Mouse (Mus musculus): Measurements from ENCODE around the gene 1700003F12Rik. TPM values are rescaled to one million over a fixed set of nuclear protein-coding genes. Genes with fewer than 3 reads are reported as not detected.

1700003F12Rik gene
- polyA plus RNA-seq, 1 experiment, result not detected

DNA sequence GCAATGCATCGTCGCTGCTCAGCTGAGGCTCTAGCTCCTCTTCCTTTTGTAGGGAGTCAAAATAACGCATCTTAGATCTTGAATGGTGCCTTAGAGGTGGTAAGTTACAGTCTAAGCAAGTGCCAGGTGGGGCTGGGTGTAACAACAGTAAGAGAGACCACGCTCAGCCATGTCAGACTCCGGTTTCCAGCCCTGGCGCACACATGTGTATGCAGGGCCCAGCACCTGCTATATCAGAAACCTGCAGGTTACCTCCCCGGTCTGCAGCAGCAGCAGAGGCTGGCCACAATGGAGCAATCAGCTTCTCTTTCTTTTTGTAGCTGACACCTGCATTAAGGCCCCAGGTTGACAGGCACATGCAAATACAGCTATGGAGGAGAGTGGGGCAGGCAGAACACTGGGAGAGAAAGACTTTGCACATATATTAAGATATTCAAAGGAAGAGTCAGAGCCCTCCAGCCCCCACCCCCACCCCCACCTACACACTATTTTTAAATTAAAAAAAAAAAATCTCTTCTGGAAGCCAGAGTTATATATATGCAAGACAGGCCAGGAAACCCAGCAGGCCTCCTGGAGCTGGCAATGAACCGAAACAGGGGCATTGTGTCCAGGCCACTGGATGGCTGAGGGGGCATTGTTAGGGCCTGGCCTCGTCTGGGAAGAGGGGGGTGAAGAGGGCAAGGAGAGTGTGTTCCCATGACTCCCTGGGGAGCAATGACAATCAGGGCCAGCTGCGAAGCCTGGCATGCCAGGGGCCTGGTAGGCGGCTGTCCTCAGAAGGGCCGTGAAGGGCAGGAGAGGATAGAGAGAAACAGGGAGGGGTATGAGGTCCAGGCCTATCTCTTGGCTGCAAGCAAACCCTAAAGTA lies 30.2 kb downstream of the 1700003F12Rik start:
- Histone ChIP-seq H3K4me3 (replicated peaks) (no peak overlapping the region), H3K36me3 (ENCODE audit: control insufficient read depth) (no peaks in the 10 kb centered on the region), H3K9me3 (ENCODE audit: control insufficient read depth, low read length) (no peaks in the 10 kb centered on the region), H3K27me3 (ENCODE audit: control insufficient read depth) (no peaks in the 10 kb centered on the region), H3K4me1 (ENCODE audit: control insufficient read depth) (peaks cover 2% of the 10 kb centered on the region)
- TF ChIP-seq TAL1 (IDR thresholded peaks at IDR 0.05; ENCODE audit: low read length) (no peak), GATA1 (IDR thresholded peaks at IDR 0.05; ENCODE audit: low read length) (no peak)

- Histone ChIP-seq H3K4me3 (replicated peaks) (no peak overlapping the region), H3K36me3 (ENCODE audit: control insufficient read depth) (no peaks in the 10 kb centered on the region), H3K27me3 (ENCODE audit: control insufficient read depth) (no peaks in the 10 kb centered on the region), H3K9me3 (ENCODE audit: control insufficient read depth, low read length) (no peaks in the 10 kb centered on the region), H3K4me1 (ENCODE audit: control insufficient read depth) (peaks cover 6% of the 10 kb centered on the region)
- TF ChIP-seq TAL1 (IDR thresholded peaks at IDR 0.05; ENCODE audit: low read length) (no peak), GATA1 (IDR thresholded peaks at IDR 0.05; ENCODE audit: low read length) (no peak)
These were observed 30.8 kb downstream of the 1700003F12Rik start for GRCm38 (mm10) chr2:154577744-154578067.

DNA sequence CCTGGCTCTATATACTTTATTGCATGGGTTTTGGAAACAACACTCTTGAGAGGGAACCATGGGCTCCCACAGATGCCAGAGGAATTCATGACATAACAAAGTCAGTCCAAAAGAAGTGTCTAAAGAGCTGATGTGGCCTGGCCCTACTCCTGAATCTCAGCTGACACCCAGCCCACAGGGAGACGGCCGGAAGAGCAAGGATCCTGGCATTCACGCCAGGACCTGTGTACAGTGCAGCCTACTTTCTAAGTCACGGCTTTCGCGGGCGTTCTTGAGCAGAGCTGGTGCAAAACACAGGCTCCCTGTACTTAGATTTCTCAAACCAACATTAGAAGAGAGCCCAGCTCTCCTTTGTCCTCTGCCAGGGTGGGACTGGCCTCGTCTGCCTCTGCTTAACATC lies 33.7 kb downstream of the 1700003F12Rik start:
- peaks cover 25% of the 10 kb centered on the region for H3K4me1 ChIP-seq (ENCODE audit: control insufficient read depth)
- no peak overlapping the region for H3K4me3 ChIP-seq (replicated peaks)
- TF ChIP-seq TAL1 (IDR thresholded peaks at IDR 0.05; ENCODE audit: low read length) (no peak), GATA1 (IDR thresholded peaks at IDR 0.05; ENCODE audit: low read length) (no peak)

DNA sequence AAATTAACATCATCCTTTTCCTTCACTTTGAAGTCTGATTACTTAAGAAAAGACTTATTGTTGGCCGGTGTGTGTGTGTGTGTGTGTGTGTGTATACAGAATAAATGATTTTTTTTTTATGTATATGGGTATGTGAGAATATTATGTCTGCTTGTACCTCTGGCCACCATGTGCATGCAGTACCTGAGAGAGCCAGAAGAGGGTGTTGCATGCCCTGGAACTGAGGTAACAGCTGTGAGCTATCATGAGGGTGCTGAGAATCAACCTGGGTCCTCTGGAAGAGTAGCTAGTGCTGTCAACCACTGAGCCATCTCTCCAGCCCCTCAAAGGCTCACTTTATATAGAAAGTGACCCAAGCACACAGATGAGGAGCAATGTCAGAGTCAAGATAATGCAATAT lies 34.5 kb downstream of the 1700003F12Rik start:
- peaks cover 7% of the 10 kb centered on the region for H3K36me3 ChIP-seq (ENCODE audit: control insufficient read depth)
- no peak for TF ChIP-seq TAL1 (IDR thresholded peaks at IDR 0.05; ENCODE audit: low read length)
- TF ChIP-seq GATA1 (IDR thresholded peaks at IDR 0.05; ENCODE audit: low read length), result no peak

More for the DNA sequence above, 33.7 kb downstream of the 1700003F12Rik start:
- Histone ChIP-seq H3K36me3 (ENCODE audit: control insufficient read depth) (peaks cover under 1% of the 10 kb centered on the region; the same call in 1 of the 2 replicates), H3K9me3 (ENCODE audit: control insufficient read depth, low read length) (no peaks in the 10 kb centered on the region), H3K27me3 (ENCODE audit: control insufficient read depth) (no peaks in the 10 kb centered on the region)

DNA sequence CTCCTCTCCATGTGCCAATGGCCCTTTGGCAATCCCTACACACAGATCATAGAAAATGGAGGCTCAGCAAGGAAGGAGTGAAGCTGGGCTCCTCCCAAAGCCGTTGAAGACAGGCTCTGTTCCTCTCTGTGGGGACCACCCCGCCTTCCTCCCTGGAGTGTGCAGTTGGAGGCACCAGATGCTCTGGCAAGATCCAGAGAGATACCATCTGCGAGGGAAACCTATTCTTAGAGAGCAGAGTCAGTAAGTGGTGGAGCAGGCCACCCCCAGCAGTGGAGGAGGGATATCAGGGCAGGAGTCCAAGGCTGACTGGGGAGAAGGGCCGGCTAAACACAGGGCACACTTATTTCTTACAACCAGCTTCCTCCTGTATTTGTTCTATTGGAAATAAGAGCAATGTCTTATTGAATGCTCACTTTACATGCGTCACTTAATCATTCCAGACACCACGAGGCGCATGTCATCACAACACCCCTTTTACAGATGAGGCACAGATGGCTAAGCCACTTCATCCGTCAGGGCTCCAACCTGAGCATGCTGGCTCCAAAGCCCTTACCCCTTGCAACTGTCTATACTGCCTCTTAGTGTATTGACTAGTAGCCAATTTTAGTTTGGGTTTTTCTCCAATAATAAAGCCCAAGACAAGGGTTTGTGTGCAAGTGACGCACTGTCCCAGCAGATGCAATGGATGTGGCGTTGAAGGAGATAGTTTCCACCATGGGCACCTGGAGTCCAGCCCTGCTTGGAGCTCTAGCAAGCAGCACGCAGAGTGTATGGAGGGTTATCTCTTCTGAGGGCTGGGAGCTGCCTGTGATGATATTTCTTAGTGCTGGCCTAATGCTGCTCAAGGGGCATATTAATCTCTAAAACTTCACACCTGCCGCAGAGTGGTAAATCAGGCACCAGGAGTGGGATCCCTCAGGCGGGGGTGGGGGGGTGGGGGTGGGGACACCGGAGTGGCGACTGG lies 37.3 kb downstream of the 1700003F12Rik start:
- H3K9me3 ChIP-seq (ENCODE audit: control insufficient read depth, low read length), result no peaks in the 10 kb centered on the region
- H3K4me1 ChIP-seq (ENCODE audit: control insufficient read depth), result peaks cover 25% of the 10 kb centered on the region
- H3K27me3 ChIP-seq (ENCODE audit: control insufficient read depth), result no peaks in the 10 kb centered on the region
- TF ChIP-seq TAL1 (IDR thresholded peaks at IDR 0.05; ENCODE audit: low read length) (no peak), GATA1 (IDR thresholded peaks at IDR 0.05; ENCODE audit: low read length) (no peak)
- peaks cover 25% of the 10 kb centered on the region for H3K36me3 ChIP-seq (ENCODE audit: control insufficient read depth)
- H3K4me3 ChIP-seq (replicated peaks), result no peak overlapping the region

More for the DNA sequence above, 34.5 kb downstream of the 1700003F12Rik start:
- Histone ChIP-seq H3K4me3 (replicated peaks) (no peak overlapping the region), H3K27me3 (ENCODE audit: control insufficient read depth) (no peaks in the 10 kb centered on the region), H3K9me3 (ENCODE audit: control insufficient read depth, low read length) (no peaks in the 10 kb centered on the region), H3K4me1 (ENCODE audit: control insufficient read depth) (peaks cover 25% of the 10 kb centered on the region)

GRCm38 (mm10) chr2:154584931-154585601 lies 38.2 kb downstream of the 1700003F12Rik start:
- no peaks in the 10 kb centered on the region for H3K27me3 ChIP-seq (ENCODE audit: control insufficient read depth)
- no peak overlapping the region for H3K4me3 ChIP-seq (replicated peaks)
- no peaks in the 10 kb centered on the region for H3K9me3 ChIP-seq (ENCODE audit: control insufficient read depth, low read length)
- no peak for TF ChIP-seq GATA1 (IDR thresholded peaks at IDR 0.05; ENCODE audit: low read length)
- TF ChIP-seq TAL1 (IDR thresholded peaks at IDR 0.05; ENCODE audit: low read length), result no peak
- H3K4me1 ChIP-seq (ENCODE audit: control insufficient read depth), result peaks cover 25% of the 10 kb centered on the region
- peaks cover 26% of the 10 kb centered on the region for H3K36me3 ChIP-seq (ENCODE audit: control insufficient read depth)

DNA sequence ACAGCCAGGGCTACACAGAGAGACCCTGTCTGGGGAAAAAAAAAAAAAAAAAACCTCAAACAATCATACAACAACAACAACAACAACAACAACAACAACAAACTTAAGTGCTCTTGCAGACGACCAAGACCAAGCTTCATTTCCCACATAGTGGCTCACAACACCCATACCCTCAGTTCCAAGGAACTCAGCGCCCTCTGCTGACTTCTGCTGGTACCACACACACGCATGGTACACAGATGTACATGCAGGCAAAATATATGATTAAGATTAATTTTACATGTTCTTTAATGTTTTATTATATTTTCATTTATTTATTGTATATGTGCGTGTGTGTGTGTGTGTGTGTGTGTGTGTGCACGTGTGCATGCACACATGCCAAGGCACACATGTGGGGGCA lies 39.5 kb downstream of the 1700003F12Rik start:
- TF ChIP-seq TAL1 (IDR thresholded peaks at IDR 0.05; ENCODE audit: low read length), result no peak
- no peak for TF ChIP-seq GATA1 (IDR thresholded peaks at IDR 0.05; ENCODE audit: low read length)
- no peaks in the 10 kb centered on the region for H3K9me3 ChIP-seq (ENCODE audit: control insufficient read depth, low read length)
- H3K27me3 ChIP-seq (ENCODE audit: control insufficient read depth), result no peaks in the 10 kb centered on the region
- peaks cover 25% of the 10 kb centered on the region for H3K4me1 ChIP-seq (ENCODE audit: control insufficient read depth)
- H3K4me3 ChIP-seq (replicated peaks), result no peak overlapping the region
- H3K36me3 ChIP-seq (ENCODE audit: control insufficient read depth), result peaks cover 29% of the 10 kb centered on the region

DNA sequence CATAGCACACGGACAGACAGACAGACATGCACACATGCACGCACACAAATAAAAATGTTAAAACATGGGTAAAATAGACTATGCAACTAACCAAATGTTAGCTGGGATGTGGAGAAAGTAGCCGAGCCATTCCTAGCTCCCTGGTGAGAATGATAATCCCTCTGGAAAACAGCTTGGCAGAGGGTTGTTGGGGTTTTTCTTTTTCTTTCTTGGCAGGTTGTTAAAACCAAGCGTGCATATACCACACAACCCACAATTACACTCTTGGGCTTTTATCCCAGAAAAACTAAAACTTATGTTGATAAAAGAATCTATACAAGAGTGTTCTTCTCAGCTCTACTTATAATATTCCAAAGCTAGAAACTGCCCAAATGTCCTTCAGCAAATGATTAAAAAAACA lies 42.2 kb downstream of the 1700003F12Rik start:
- H3K36me3 ChIP-seq (ENCODE audit: control insufficient read depth), result peaks cover 53% of the 10 kb centered on the region

More for the DNA sequence above, 42.2 kb downstream of the 1700003F12Rik start:
- Histone ChIP-seq H3K4me3 (replicated peaks) (no peak overlapping the region), H3K27me3 (ENCODE audit: control insufficient read depth) (no peaks in the 10 kb centered on the region), H3K4me1 (ENCODE audit: control insufficient read depth) (peaks cover 7% of the 10 kb centered on the region), H3K9me3 (ENCODE audit: control insufficient read depth, low read length) (peaks cover 5% of the 10 kb centered on the region; the same call in 1 of the 2 replicates)
- no peak for TF ChIP-seq GATA1 (IDR thresholded peaks at IDR 0.05; ENCODE audit: low read length)
- no peak for TF ChIP-seq TAL1 (IDR thresholded peaks at IDR 0.05; ENCODE audit: low read length)

All from erythroblast, embryonic 14.5 days (primary cell).